Mouse (Mus musculus) kidney, adult 2 months (tissue): ENCODE data around the gene Prkaca. TPM values are rescaled to one million over a fixed set of nuclear protein-coding genes. Genes with fewer than 3 reads are reported as not detected.
A peak's percentile ranks its signal among the peaks of the same experiment; 100 is the strongest.

Experiments
- DNase-seq: peaks from one replicate; pipeline ENCODE4 v3.0.0; 2021
- H3K27ac ChIP-seq: fragments of 200-500 bp; 2 replicates; pipeline ENCODE4 v1.5.1; 2012; ENCODE audit warnings: low read depth, low read length, control low read depth, inconsistent platforms; ENCODE audit not compliant: insufficient read depth
- H3K27me3 ChIP-seq: fragments of 200-500 bp; replicated peaks from 2 replicates; pipeline ENCODE4 v1.6.1; 2012; ENCODE audit warnings: mild to moderate bottlenecking, moderate library complexity, low read length, inconsistent platforms; ENCODE audit not compliant: control insufficient read depth, insufficient read depth
- H3K36me3 ChIP-seq: fragments of 200-500 bp; 2 replicates; pipeline ENCODE4 v1.6.1; 2012; ENCODE audit warnings: mild to moderate bottlenecking, moderate library complexity, low read length, inconsistent platforms; ENCODE audit not compliant: control insufficient read depth, insufficient read depth
- H3K4me1 ChIP-seq: fragments of 200-500 bp; 2 replicates; pipeline ENCODE4 v1.6.1; 2011; ENCODE audit warnings: low read length; ENCODE audit not compliant: control insufficient read depth, insufficient read depth
- H3K4me3 ChIP-seq: fragments of 200-500 bp; 2 replicates; pipeline ENCODE4 v1.5.1; 2011; ENCODE audit warnings: mild to moderate bottlenecking, low read depth, low read length, control low read depth; ENCODE audit not compliant: insufficient read depth
- CTCF ChIP-seq: fragments of 200-500 bp; conservative IDR thresholded peaks from 2 replicates; pipeline ENCODE4 v1.5.1; 2011; ENCODE audit warnings: low read depth, mild to moderate bottlenecking, control low read depth, low read length, moderate library complexity, mixed read lengths; ENCODE audit not compliant: insufficient read depth, insufficient read length
- POLR2A ChIP-seq: fragments of 200-500 bp; IDR thresholded peaks from one replicate; pipeline ENCODE4 v1.6.1; 2011; ENCODE audit warnings: low read depth, low read length, control low read depth
- whole genome bisulfite sequencing: fragments of 180-500 bp; shearing (Covaris S2); methylation state at CpG from one replicate; pipeline ENCODE4 v1.1.7; 2018; 5-methylcytosine and 5-hydroxymethylcytosine counted together
- polyA plus RNA-seq: library from polyadenylated mRNA; depleted of rRNA; stranded (reverse); fragments of >200 nt; gene quantifications from 2 replicates; pipeline ENCODE4 v1.2.3, GENCODE M21; 2012; rRNA removed

Prkaca gene
- 88.3 and 95.6 TPM in 2 replicates for polyA plus RNA-seq

DNA sequence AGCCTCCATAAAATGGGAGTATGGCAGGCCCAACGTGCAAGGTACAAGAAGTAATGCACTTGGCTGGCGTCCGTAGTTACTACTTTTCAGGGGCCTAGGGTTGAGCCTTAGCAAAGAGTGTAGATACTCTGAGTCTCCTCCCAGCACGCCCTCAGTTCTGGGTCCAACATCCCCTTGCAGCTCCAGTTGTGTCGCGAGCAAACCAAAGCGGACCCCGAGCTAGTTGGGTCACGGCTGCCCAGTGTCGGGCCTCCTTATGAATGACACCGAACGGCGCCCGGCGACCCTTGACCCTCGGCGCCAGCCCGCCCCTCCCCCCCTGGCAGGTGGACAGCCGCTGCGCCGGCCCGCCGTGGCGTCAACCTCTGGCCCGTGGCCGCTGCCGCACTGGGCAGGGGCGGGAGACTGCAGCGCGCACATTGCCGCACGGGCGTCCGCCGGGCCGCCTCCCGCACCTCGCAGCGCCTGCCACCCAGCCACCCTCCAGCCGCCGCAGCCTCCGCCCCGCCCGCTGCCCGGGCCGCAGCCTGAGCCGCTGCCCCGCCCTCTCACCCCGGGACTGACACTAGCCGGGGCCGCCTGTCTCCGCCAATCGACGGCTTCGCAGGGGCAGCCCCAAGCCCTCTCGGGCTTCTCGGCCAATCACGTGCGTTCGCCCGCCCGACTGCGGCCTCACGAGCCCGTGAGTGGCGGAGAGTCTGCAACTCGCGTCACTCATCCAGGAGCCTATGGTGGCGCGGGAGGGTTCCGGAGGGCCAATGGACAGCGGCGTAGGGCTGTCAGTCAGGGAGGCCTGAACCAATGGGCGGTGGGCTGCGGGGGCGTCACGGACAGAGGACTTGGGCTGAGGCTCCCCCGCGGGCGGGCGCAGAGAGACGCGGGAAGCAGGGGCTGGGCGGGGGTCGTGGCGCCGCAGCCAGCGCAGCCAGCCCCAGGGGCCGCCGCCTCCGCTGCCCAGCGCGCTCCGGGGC is at the start of gene Prkaca:
Prkaca (plus strand) TSS at position 844 of the 971 bp plus-strand sequence.
- TF ChIP-seq POLR2A = peak; percentile 20
- TF ChIP-seq CTCF = no peak
- H3K4me1 ChIP-seq = peaks cover 18% of the 10 kb centered on the region
- no peaks in the 10 kb centered on the region for H3K27me3 ChIP-seq
- WGBS = under 1% methylated on average over 87 of the region's 94 CpGs
- no peaks in the 10 kb centered on the region for H3K36me3 ChIP-seq
- peak within 1 kb of the TSS; percentile 79 for H3K4me3 ChIP-seq
- peak within 1 kb of the TSS; percentile 73 for H3K27ac ChIP-seq
- DNase-seq = peak; percentile 100

DNA sequence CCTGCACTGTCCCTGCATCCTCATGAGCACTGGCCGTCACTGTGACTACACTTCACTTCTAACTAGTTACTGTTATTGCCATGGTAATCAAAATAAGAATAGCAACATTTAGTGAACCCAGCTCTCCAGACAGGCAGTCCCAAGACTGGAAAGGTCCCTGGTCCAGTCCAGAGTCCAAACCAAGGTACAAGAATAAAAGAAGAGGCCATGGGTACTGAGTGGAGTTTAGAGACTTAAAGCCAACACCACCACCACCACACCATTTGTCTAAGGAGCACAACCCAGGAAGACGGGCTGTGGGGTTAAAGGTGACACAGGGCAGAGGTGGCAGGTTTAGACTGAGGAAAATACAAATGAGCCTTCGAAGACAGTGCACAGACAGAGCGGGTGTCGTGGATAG is 48.2 kb upstream of the Prkaca start:
- Histone ChIP-seq H3K27me3 (no peaks in the 10 kb centered on the region), H3K27ac (peak overlapping the region; percentile 76), H3K36me3 (no peaks in the 10 kb centered on the region), H3K4me3 (no peak overlapping the region), H3K4me1 (peaks cover 17% of the 10 kb centered on the region)
- TF ChIP-seq CTCF = no peak
- DNase-seq = peak; percentile 81
- 73% methylated on average over 5 of the region's 5 CpGs for WGBS

DNA sequence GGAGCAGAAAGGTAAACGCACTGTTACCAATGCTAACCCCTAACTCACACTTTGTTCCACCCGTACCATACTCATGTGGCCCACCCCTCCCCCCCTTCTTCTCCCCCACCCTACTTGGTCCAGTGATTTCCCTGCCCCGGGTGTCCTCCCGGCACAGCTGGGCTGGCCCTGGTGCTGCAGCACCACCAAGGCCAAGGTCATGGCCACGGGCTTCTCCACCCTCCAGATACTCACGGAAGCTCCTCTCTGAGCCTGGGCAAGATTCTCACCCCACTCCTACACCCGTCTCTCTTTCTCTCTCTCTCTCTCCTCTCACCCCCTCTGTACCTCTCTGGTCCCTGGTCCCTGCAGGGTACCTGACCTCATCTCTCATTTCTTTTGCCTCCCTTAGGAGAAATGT is 46.5 kb upstream of the Prkaca start:
- Histone ChIP-seq H3K4me3 (no peak overlapping the region), H3K27me3 (no peaks in the 10 kb centered on the region), H3K36me3 (no peaks in the 10 kb centered on the region), H3K4me1 (peaks cover 17% of the 10 kb centered on the region), H3K27ac (no peak overlapping the region)
- 31% methylated on average over 7 of the region's 7 CpGs for WGBS
- peak; percentile 31 for DNase-seq
- TF ChIP-seq POLR2A = no peak
- no peak for TF ChIP-seq CTCF

DNA sequence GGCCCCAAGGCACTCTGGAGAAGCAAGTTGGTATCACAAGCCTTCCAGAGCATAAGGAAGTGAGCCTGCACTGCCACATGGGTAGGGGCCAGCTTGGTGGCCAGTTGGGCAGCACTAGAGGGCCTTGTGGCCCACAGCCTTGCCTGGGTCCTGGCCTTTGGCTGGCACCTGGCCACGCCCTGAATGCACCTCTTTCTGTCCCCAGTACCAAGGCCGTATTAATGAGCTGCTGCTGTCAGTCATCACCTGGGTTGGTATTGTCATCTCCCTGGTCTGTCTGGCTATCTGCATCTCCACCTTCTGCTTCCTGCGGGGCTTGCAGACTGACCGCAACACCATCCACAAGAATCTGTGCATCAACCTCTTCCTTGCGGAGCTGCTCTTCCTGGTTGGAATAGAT is 38.6 kb upstream of the Prkaca start:
- Histone ChIP-seq H3K36me3 (no peaks in the 10 kb centered on the region; the same call in 1 of the 2 replicates), H3K4me1 (no peaks in the 10 kb centered on the region)
- WGBS = 85% methylated on average over 5 of the region's 5 CpGs

DNA sequence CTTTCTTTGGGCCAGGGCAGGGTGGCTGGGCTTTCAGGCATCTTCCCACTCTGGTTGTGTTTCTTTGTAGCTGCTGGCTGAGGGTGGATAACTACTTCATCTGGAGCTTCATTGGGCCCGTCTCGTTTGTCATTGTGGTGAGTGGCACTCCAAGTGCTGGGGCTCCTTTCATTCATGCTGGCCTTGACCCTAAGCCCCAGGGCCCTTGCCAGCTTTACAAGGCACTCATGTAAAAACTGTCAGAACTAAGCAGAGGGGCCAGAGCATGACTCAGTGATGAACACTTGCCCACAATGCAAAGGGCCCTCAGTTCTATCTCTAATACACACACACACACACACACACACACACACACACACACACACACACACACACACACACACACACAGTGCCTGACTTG is 37.8 kb upstream of the Prkaca start:
- no peak overlapping the region for H3K27ac ChIP-seq
- no peak overlapping the region for H3K4me3 ChIP-seq
- H3K27me3 ChIP-seq = no peaks in the 10 kb centered on the region
- no peaks in the 10 kb centered on the region; the same call in 1 of the 2 replicates for H3K36me3 ChIP-seq
- TF ChIP-seq CTCF (no peak), POLR2A (no peak)
- 87% methylated on average over 2 of the region's 2 CpGs for WGBS
- DNase-seq = no peak
- H3K4me1 ChIP-seq = no peaks in the 10 kb centered on the region

More for the DNA sequence above, 38.6 kb upstream of the Prkaca start:
- TF ChIP-seq CTCF (no peak), POLR2A (no peak)
- H3K27me3 ChIP-seq = no peaks in the 10 kb centered on the region
- H3K27ac ChIP-seq = no peak overlapping the region
- DNase-seq = no peak
- no peak overlapping the region for H3K4me3 ChIP-seq

DNA sequence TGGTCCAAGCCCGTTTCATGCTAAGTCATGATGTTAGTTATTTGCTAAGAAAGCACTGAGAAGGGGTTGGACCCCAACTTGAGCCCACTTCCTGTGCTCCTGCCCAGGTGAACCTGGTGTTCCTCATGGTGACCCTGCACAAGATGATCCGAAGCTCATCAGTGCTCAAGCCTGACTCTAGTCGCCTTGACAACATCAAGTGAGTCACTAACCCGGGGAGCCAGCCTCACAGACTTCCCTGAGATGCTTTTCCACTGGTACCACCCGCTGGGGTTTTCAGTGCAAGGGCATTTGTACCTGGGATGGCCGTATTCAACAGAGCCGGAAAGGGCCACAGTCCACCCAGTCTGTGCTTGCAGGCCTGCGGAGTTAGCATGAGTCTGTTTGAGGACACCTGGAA is 37.4 kb upstream of the Prkaca start:
- no peak overlapping the region for H3K4me3 ChIP-seq
- no peak overlapping the region for H3K27ac ChIP-seq
- no peaks in the 10 kb centered on the region for H3K4me1 ChIP-seq
- H3K36me3 ChIP-seq = no peaks in the 10 kb centered on the region; the same call in 1 of the 2 replicates
- DNase-seq = no peak
- WGBS = 93% methylated on average over 8 of the region's 8 CpGs
- TF ChIP-seq CTCF (no peak), POLR2A (no peak)
- H3K27me3 ChIP-seq = no peaks in the 10 kb centered on the region

DNA sequence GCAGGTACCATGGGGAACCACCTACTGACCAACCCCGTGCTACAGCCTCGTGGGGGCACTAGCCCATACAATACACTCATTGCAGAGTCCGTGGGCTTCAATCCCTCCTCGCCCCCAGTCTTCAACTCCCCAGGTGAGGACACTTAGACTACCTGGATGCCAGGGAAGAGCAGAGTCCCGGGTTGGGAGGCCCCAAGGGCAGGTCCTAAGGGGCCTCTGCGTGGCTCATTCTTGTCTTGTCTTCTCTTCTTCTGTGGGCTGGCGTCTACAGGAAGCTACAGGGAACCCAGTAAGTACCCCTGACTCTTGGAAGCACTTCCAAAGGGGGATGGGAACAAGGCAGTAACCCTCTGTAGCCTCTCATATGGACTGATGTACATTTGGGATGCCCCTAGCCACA is 35.1 kb upstream of the Prkaca start:
- Histone ChIP-seq H3K4me1 (no peaks in the 10 kb centered on the region), H3K27me3 (no peaks in the 10 kb centered on the region), H3K27ac (no peak overlapping the region), H3K36me3 (no peaks in the 10 kb centered on the region; the same call in 1 of the 2 replicates), H3K4me3 (no peak overlapping the region)
- TF ChIP-seq POLR2A (no peak), CTCF (no peak)
- no peak for DNase-seq
- 91% methylated on average over 7 of the region's 7 CpGs for WGBS
